Mouse (Mus musculus) liver, embryonic 16.5 days (tissue): Measurements from ENCODE around the gene Ddit4. TPM values are rescaled to one million over a fixed set of nuclear protein-coding genes. Genes with fewer than 3 reads are reported as not detected.
A peak's percentile ranks its signal among the peaks of the same experiment; 100 is the strongest.

Source experiments
- ATAC-seq: fragments of 200-750 bp; cut with Nextera tagmentation; 2 replicates; pipeline ENCODE4 v1.8.0; 2017; ENCODE audit warnings: low read depth, mild to moderate bottlenecking, moderate number of reproducible peaks, moderate library complexity
- H3K27ac ChIP-seq: fragments of 300-500 bp; sonication (generic); 2 replicates; pipeline ENCODE4 v1.5.1; 2014; ENCODE audit warnings: mild to moderate bottlenecking, low read length
- H3K27me3 ChIP-seq: fragments of 300-500 bp; sonication (generic); 2 replicates; pipeline ENCODE4 v1.6.1; 2014; ENCODE audit warnings: low read depth, low read length, mixed read lengths; ENCODE audit not compliant: control insufficient read depth, insufficient read depth
- H3K36me3 ChIP-seq: fragments of 300-500 bp; sonication (generic); 2 replicates; pipeline ENCODE4 v1.6.1; 2014; ENCODE audit warnings: mild to moderate bottlenecking; ENCODE audit not compliant: control insufficient read depth, insufficient read depth
- H3K4me1 ChIP-seq: fragments of 300-500 bp; sonication (generic); 2 replicates; pipeline ENCODE4 v1.6.1; 2014; ENCODE audit warnings: low read depth, low read length, mixed read lengths; ENCODE audit not compliant: control insufficient read depth
- H3K4me2 ChIP-seq: fragments of 300-500 bp; sonication (generic); 2 replicates; pipeline ENCODE4 v1.6.1; 2014; ENCODE audit warnings: low read depth, low read length, mixed read lengths
- H3K4me3 ChIP-seq: fragments of 300-500 bp; sonication (generic); 2 replicates; pipeline ENCODE4 v1.5.1; 2014; ENCODE audit warnings: low read depth, mild to moderate bottlenecking, low read length
- H3K9ac ChIP-seq: fragments of 300-500 bp; sonication (generic); 2 replicates; pipeline ENCODE4 v1.6.1; 2014; ENCODE audit warnings: low read depth, low read length
- H3K9me3 ChIP-seq: fragments of 300-500 bp; sonication (generic); replicated peaks from 2 replicates; pipeline ENCODE4 v1.6.1; 2016; ENCODE audit warnings: low read length; ENCODE audit not compliant: control insufficient read depth
- WGBS: fragments of 180-500 bp; shearing (Covaris S2); extraction: QIAGEN DNeasy Blood & Tissue Kit; methylation state at CpG from one replicate; pipeline ENCODE4 v1.1.7; 2014; ENCODE audit not compliant: insufficient replicate concordance; 5-methylcytosine and 5-hydroxymethylcytosine counted together
- polyA plus RNA-seq: library from polyadenylated mRNA; unstranded; fragments of >200 nt; fragmentation: Nextera tagmentation; extraction: Ambion mirVana; gene quantifications from 2 replicates; pipeline ENCODE4 v1.2.1, GENCODE M21; 2015

Ddit4 gene
- polyA plus RNA-seq, 1 experiment from 2014 or later: 6.8 TPM

GRCm38 (mm10) chr10:59982379-59982873 lies 30.8 kb upstream of the Ddit4 start:
- whole genome bisulfite sequencing: 53% methylated on average over 12 of the region's 12 CpGs
- ATAC-seq: no peak
- no peak overlapping the region for H3K27ac ChIP-seq

GRCm38 (mm10) chr10:59981792-59982191 lies 30.2 kb upstream of the Ddit4 start:
- 68% methylated on average over 9 of the region's 9 CpGs for WGBS
- Histone ChIP-seq H3K27me3 (no peaks in the 10 kb centered on the region), H3K4me2 (no peak overlapping the region), H3K9ac (no peak overlapping the region), H3K36me3 (no peaks in the 10 kb centered on the region), H3K9me3 (no peaks in the 10 kb centered on the region), H3K4me1 (peaks cover 12% of the 10 kb centered on the region), H3K4me3 (no peak overlapping the region), H3K27ac (peak overlapping the region; percentile 38)
- no peak for ATAC-seq

More at GRCm38 (mm10) chr10:59982379-59982873, 30.8 kb upstream of the Ddit4 start:
- H3K9me3 ChIP-seq: no peaks in the 10 kb centered on the region
- H3K27me3 ChIP-seq: no peaks in the 10 kb centered on the region
- peaks cover 12% of the 10 kb centered on the region for H3K4me1 ChIP-seq
- H3K4me2 ChIP-seq: no peak overlapping the region
- H3K4me3 ChIP-seq: no peak overlapping the region
- no peak overlapping the region for H3K9ac ChIP-seq
- H3K36me3 ChIP-seq: peaks cover 1% of the 10 kb centered on the region; the same call in 1 of the 2 replicates

GRCm38 (mm10) chr10:59981336-59981735 lies 29.7 kb upstream of the Ddit4 start:
- no peak for ATAC-seq

GRCm38 (mm10) chr10:59980815-59981244 lies 29.2 kb upstream of the Ddit4 start:
- no peaks in the 10 kb centered on the region for H3K36me3 ChIP-seq
- ATAC-seq: peak; percentile 50
- no peak overlapping the region for H3K4me2 ChIP-seq
- H3K27me3 ChIP-seq: no peaks in the 10 kb centered on the region
- H3K9ac ChIP-seq: no peak overlapping the region
- H3K4me1 ChIP-seq: peaks cover 12% of the 10 kb centered on the region
- no peaks in the 10 kb centered on the region for H3K9me3 ChIP-seq
- WGBS: 25% methylated on average over 6 of the region's 6 CpGs
- H3K4me3 ChIP-seq: no peak overlapping the region
- H3K27ac ChIP-seq: peak overlapping the region; percentile 53

More at GRCm38 (mm10) chr10:59981336-59981735, 29.7 kb upstream of the Ddit4 start:
- no peak overlapping the region for H3K4me2 ChIP-seq
- no peaks in the 10 kb centered on the region for H3K36me3 ChIP-seq
- H3K27ac ChIP-seq: peak overlapping the region; percentile 38
- H3K4me1 ChIP-seq: peaks cover 12% of the 10 kb centered on the region
- H3K27me3 ChIP-seq: no peaks in the 10 kb centered on the region
- no peaks in the 10 kb centered on the region for H3K9me3 ChIP-seq
- H3K4me3 ChIP-seq: no peak overlapping the region
- 19% methylated on average over 4 of the region's 4 CpGs for WGBS
- no peak overlapping the region for H3K9ac ChIP-seq

GRCm38 (mm10) chr10:59978873-59979743 lies 27.5 kb upstream of the Ddit4 start:
- no peaks in the 10 kb centered on the region for H3K9me3 ChIP-seq
- no peak overlapping the region for H3K4me3 ChIP-seq
- no peak overlapping the region for H3K9ac ChIP-seq
- H3K4me2 ChIP-seq: no peak overlapping the region
- no peak for ATAC-seq
- H3K27ac ChIP-seq: peak overlapping the region; percentile 17; the same call in 1 of the 2 replicates
- no peaks in the 10 kb centered on the region for H3K27me3 ChIP-seq
- peaks cover 17% of the 10 kb centered on the region for H3K4me1 ChIP-seq
- H3K36me3 ChIP-seq: no peaks in the 10 kb centered on the region
- WGBS: 57% methylated on average over 11 of the region's 11 CpGs

GRCm38 (mm10) chr10:59978401-59978800 lies 26.8 kb upstream of the Ddit4 start:
- H3K4me1 ChIP-seq: peaks cover 24% of the 10 kb centered on the region
- no peak overlapping the region for H3K4me3 ChIP-seq
- 56% methylated on average over 2 of the region's 2 CpGs for WGBS
- no peaks in the 10 kb centered on the region for H3K9me3 ChIP-seq
- H3K9ac ChIP-seq: no peak overlapping the region
- H3K27ac ChIP-seq: peak overlapping the region; percentile 12; the same call in 1 of the 2 replicates
- no peaks in the 10 kb centered on the region for H3K27me3 ChIP-seq
- ATAC-seq: no peak
- H3K36me3 ChIP-seq: no peaks in the 10 kb centered on the region
- no peak overlapping the region for H3K4me2 ChIP-seq

GRCm38 (mm10) chr10:59977715-59978343 lies 26.2 kb upstream of the Ddit4 start:
- no peak overlapping the region for H3K4me3 ChIP-seq
- 73% methylated on average over 5 of the region's 5 CpGs for WGBS
- no peak overlapping the region for H3K27ac ChIP-seq
- H3K9ac ChIP-seq: no peak overlapping the region
- ATAC-seq: no peak
- H3K36me3 ChIP-seq: no peaks in the 10 kb centered on the region
- no peaks in the 10 kb centered on the region for H3K27me3 ChIP-seq
- H3K9me3 ChIP-seq: no peaks in the 10 kb centered on the region
- H3K4me2 ChIP-seq: no peak overlapping the region
- peaks cover 28% of the 10 kb centered on the region for H3K4me1 ChIP-seq

- H3K27ac ChIP-seq: no peak overlapping the region
- H3K36me3 ChIP-seq: no peaks in the 10 kb centered on the region
- H3K27me3 ChIP-seq: no peaks in the 10 kb centered on the region
- no peak overlapping the region for H3K9ac ChIP-seq
- WGBS: 39% methylated on average over 2 of the region's 4 CpGs
- peaks cover 28% of the 10 kb centered on the region for H3K4me1 ChIP-seq
- H3K4me2 ChIP-seq: no peak overlapping the region
- no peak overlapping the region for H3K4me3 ChIP-seq
- H3K9me3 ChIP-seq: no peaks in the 10 kb centered on the region
- ATAC-seq: no peak
These were observed 25.5 kb upstream of the Ddit4 start for GRCm38 (mm10) chr10:59977141-59977540.

- H3K27me3 ChIP-seq: no peaks in the 10 kb centered on the region; the same call in 1 of the 2 replicates
- ATAC-seq: no peak
- no peak overlapping the region for H3K4me3 ChIP-seq
- no peaks in the 10 kb centered on the region for H3K36me3 ChIP-seq
- H3K9ac ChIP-seq: no peak overlapping the region
- H3K4me2 ChIP-seq: no peak overlapping the region
- peak overlapping the region; percentile 31 for H3K27ac ChIP-seq
- 34% methylated on average over 3 of the region's 3 CpGs for WGBS
- H3K9me3 ChIP-seq: no peaks in the 10 kb centered on the region
- peaks cover 38% of the 10 kb centered on the region for H3K4me1 ChIP-seq
These were observed 23.2 kb upstream of the Ddit4 start for GRCm38 (mm10) chr10:59974786-59975185.
